Mouse (Mus musculus) stomach, postnatal 0 days (tissue): ENCODE results near the gene Dmc1. TPM values are rescaled to one million over a fixed set of nuclear protein-coding genes. Genes with fewer than 3 reads are reported as not detected.
A peak's percentile ranks its signal among the peaks of the same experiment; 100 is the strongest.

Experiments
- ATAC-seq: fragments of 200-750 bp; cut with Nextera tagmentation; 2 replicates; pipeline ENCODE4 v1.8.0; 2017; ENCODE audit not compliant: low FRiP score, low TSS enrichment
- DNase-seq: peaks from one replicate; pipeline ENCODE4 v3.0.0-alpha.2; 2016; ENCODE audit warnings: low spot score
- H3K27ac ChIP-seq: fragments of 300-500 bp; sonication (generic); replicated peaks from 2 replicates; pipeline ENCODE4 v1.5.1; 2014; ENCODE audit warnings: mild to moderate bottlenecking, control low read depth
- H3K27me3 ChIP-seq: fragments of 300-500 bp; sonication (generic); 2 replicates; pipeline ENCODE4 v1.6.1; 2014; ENCODE audit warnings: low read length; ENCODE audit not compliant: control insufficient read depth, insufficient read depth
- H3K36me3 ChIP-seq: fragments of 300-500 bp; sonication (generic); 2 replicates; pipeline ENCODE4 v1.6.1; 2014; ENCODE audit warnings: low read length, mixed read lengths; ENCODE audit not compliant: control insufficient read depth, insufficient read depth
- H3K4me1 ChIP-seq: fragments of 300-500 bp; sonication (generic); replicated peaks from 2 replicates; pipeline ENCODE4 v1.6.1; 2014; ENCODE audit warnings: antibody characterized with exemption; ENCODE audit not compliant: control insufficient read depth, insufficient read depth
- H3K4me2 ChIP-seq: fragments of 300-500 bp; sonication (generic); replicated peaks from 2 replicates; pipeline ENCODE4 v1.6.1; 2014; ENCODE audit warnings: low read depth, mild to moderate bottlenecking, control low read depth, moderate library complexity
- H3K4me3 ChIP-seq: fragments of 300-500 bp; sonication (generic); 2 replicates; pipeline ENCODE4 v1.5.1; 2014; ENCODE audit warnings: low read depth, low read length, control low read depth
- H3K9ac ChIP-seq: fragments of 300-500 bp; sonication (generic); 2 replicates; pipeline ENCODE4 v1.6.1; 2014; ENCODE audit warnings: mild to moderate bottlenecking, low read length, control low read depth, mixed read lengths
- H3K9me3 ChIP-seq: fragments of 300-500 bp; sonication (generic); 2 replicates; pipeline ENCODE4 v1.6.1; 2016; ENCODE audit warnings: low read length; ENCODE audit not compliant: control insufficient read depth
- CTCF ChIP-seq: IDR thresholded peaks from 2 replicates; pipeline ENCODE4 v1.5.1; 2016; ENCODE audit warnings: antibody characterized with exemption, low read depth, mild to moderate bottlenecking, moderate library complexity
- EP300 ChIP-seq: optimal IDR thresholded peaks from 2 replicates; pipeline ENCODE3; 2016; ENCODE audit warnings: antibody characterized with exemption
- WGBS: fragments of 180-500 bp; shearing (Covaris S2); extraction: QIAGEN DNeasy Blood & Tissue Kit; methylation state at CpG from one replicate; pipeline ENCODE4 v1.1.7; 2014; 5-methylcytosine and 5-hydroxymethylcytosine counted together
- polyA plus RNA-seq: library from polyadenylated mRNA; unstranded; fragments of >200 nt; fragmentation: Nextera tagmentation; extraction: Ambion mirVana; gene quantifications from 2 replicates; pipeline ENCODE4 v1.2.1, GENCODE M21; 2015

The Dmc1 gene
- polyA plus RNA-seq, 1 experiment from 2014 or later: 1.6 TPM

- Histone ChIP-seq H3K9ac (peak overlapping the region; percentile 98), H3K4me2 (peak overlapping the region; percentile 62), H3K27ac (peak overlapping the region; percentile 99), H3K27me3 (no peaks in the 10 kb centered on the region), H3K9me3 (no peaks in the 10 kb centered on the region), H3K36me3 (peaks cover 9% of the 10 kb centered on the region), H3K4me3 (peak overlapping the region; percentile 96), H3K4me1 (peaks cover 2% of the 10 kb centered on the region; the same call in 1 of the 2 replicates)
- WGBS: 2% methylated on average over 3 of the region's 3 CpGs
- ATAC-seq: no peak
- TF ChIP-seq CTCF (no peak), EP300 (no peak)
- no peak for DNase-seq
Measured at GRCm38 (mm10) chr15:79545496-79545895, 59.4 kb downstream of the Dmc1 start.

- Histone ChIP-seq H3K36me3 (peaks cover 22% of the 10 kb centered on the region), H3K4me3 (no peak overlapping the region), H3K9ac (no peak overlapping the region), H3K4me2 (peak overlapping the region; percentile 1; the same call in 1 of the 2 replicates), H3K27me3 (no peaks in the 10 kb centered on the region), H3K9me3 (no peaks in the 10 kb centered on the region), H3K4me1 (peaks cover 2% of the 10 kb centered on the region; the same call in 1 of the 2 replicates), H3K27ac (no peak overlapping the region)
- DNase-seq (no peak), ATAC-seq (no peak)
- no peak for TF ChIP-seq EP300
- no peak for TF ChIP-seq CTCF
- WGBS: 90% methylated on average over 3 of the region's 3 CpGs
Measured at GRCm38 (mm10) chr15:79543968-79544367, 60.9 kb downstream of the Dmc1 start.

GRCm38 (mm10) chr15:79533796-79534195, 71.1 kb downstream of the Dmc1 start:
- Histone ChIP-seq H3K27me3 (no peaks in the 10 kb centered on the region), H3K36me3 (peaks cover 56% of the 10 kb centered on the region), H3K4me2 (no peak overlapping the region), H3K4me3 (no peak overlapping the region), H3K9me3 (no peaks in the 10 kb centered on the region), H3K27ac (no peak overlapping the region), H3K4me1 (no peaks in the 10 kb centered on the region), H3K9ac (no peak overlapping the region)
- TF ChIP-seq EP300 (no peak), CTCF (no peak)
- ATAC-seq (no peak), DNase-seq (no peak)
- 70% methylated on average over 3 of the region's 3 CpGs for WGBS

- no peaks in the 10 kb centered on the region for H3K9me3 ChIP-seq
- no peak overlapping the region for H3K4me3 ChIP-seq
- no peak for ATAC-seq
- no peak overlapping the region for H3K9ac ChIP-seq
- no peak for TF ChIP-seq EP300
- no peak for TF ChIP-seq CTCF
- H3K36me3 ChIP-seq: peaks cover 46% of the 10 kb centered on the region
- DNase-seq: no peak
- no peak overlapping the region for H3K4me2 ChIP-seq
- no peak overlapping the region for H3K27ac ChIP-seq
- WGBS: 64% methylated on average over 7 of the region's 7 CpGs
- H3K27me3 ChIP-seq: no peaks in the 10 kb centered on the region
- no peaks in the 10 kb centered on the region for H3K4me1 ChIP-seq
Measured at GRCm38 (mm10) chr15:79529935-79530334, 75.0 kb downstream of the Dmc1 start.

GRCm38 (mm10) chr15:79527991-79528639, 76.8 kb downstream of the Dmc1 start:
- no peaks in the 10 kb centered on the region for H3K9me3 ChIP-seq
- peaks cover 39% of the 10 kb centered on the region for H3K36me3 ChIP-seq
- no peaks in the 10 kb centered on the region for H3K27me3 ChIP-seq
- H3K4me2 ChIP-seq: no peak overlapping the region
- no peak for DNase-seq
- H3K27ac ChIP-seq: no peak overlapping the region
- ATAC-seq: 0 out of 2 replicates have a peak, but pooled peaks have one; percentile 2
- peak; percentile 37; the same call in 1 of the 2 replicates for TF ChIP-seq CTCF
- TF ChIP-seq EP300: no peak
- WGBS: 47% methylated on average over 5 of the region's 5 CpGs
- H3K4me1 ChIP-seq: no peaks in the 10 kb centered on the region
- H3K4me3 ChIP-seq: no peak overlapping the region
- no peak overlapping the region for H3K9ac ChIP-seq

- Histone ChIP-seq H3K9ac (no peak overlapping the region), H3K4me2 (no peak overlapping the region), H3K4me1 (no peaks in the 10 kb centered on the region), H3K27me3 (no peaks in the 10 kb centered on the region), H3K36me3 (peaks cover 36% of the 10 kb centered on the region), H3K27ac (no peak overlapping the region), H3K9me3 (no peaks in the 10 kb centered on the region), H3K4me3 (no peak overlapping the region)
- ATAC-seq (no peak), DNase-seq (no peak)
- 60% methylated on average over 4 of the region's 4 CpGs for WGBS
- no peak for TF ChIP-seq EP300
- no peak for TF ChIP-seq CTCF
Measured at GRCm38 (mm10) chr15:79527192-79527591, 77.7 kb downstream of the Dmc1 start.
